Comparison of ENCODE assay signal across 8 mouse cellular contexts in genomic region chr8:3221047-3221959, GRCm38 (mm10). TPM values are rescaled to one million over a fixed set of nuclear protein-coding genes. Genes with fewer than 3 reads are reported as not detected.
DNase-seq lines count a peak whose midpoint lies in the region; ATAC-seq and TF ChIP-seq lines count a peak whose summit lies in the region.

No protein-coding gene starts in this region.

- peak; percentile 39 for TF ChIP-seq POLR2A in myocyte (IDR thresholded peaks at IDR 0.05; ENCODE audit: insufficient read length, low read depth)

- peak overlapping the region; percentile 78 for H3K4me2 ChIP-seq in heart, embryonic 14.5 days (ENCODE audit: low read length)
- H3K4me2 ChIP-seq in liver, embryonic 11.5 days, result peak overlapping the region; percentile 80
- H3K4me2 ChIP-seq in myocyte (ENCODE audit: low read depth), result peak overlapping the region; percentile 95

- under 1% methylated on average over 43 of the region's 43 CpGs for WGBS in heart, embryonic 14.5 days
- WGBS in liver, embryonic 11.5 days, result 1% methylated on average over 43 of the region's 43 CpGs

- no peaks in the 10 kb centered on the region for H3K9me3 ChIP-seq in heart, embryonic 14.5 days (ENCODE audit: control insufficient read depth, low read length)
- H3K9me3 ChIP-seq in liver, embryonic 11.5 days (ENCODE audit: control insufficient read depth, low read length), result no peaks in the 10 kb centered on the region

- no peaks in the 10 kb centered on the region for H3K27me3 ChIP-seq in heart, embryonic 14.5 days (ENCODE audit: control insufficient read depth, insufficient read depth, low read length)
- H3K27me3 ChIP-seq in liver, embryonic 11.5 days (replicated peaks; ENCODE audit: control insufficient read depth, insufficient read depth, low read length), result no peaks in the 10 kb centered on the region
- no peaks in the 10 kb centered on the region for H3K27me3 ChIP-seq in myocyte (ENCODE audit: control insufficient read depth, insufficient read depth, insufficient read length)

- no peaks in the 10 kb centered on the region for H3K79me2 ChIP-seq in myocyte (ENCODE audit: control insufficient read depth, insufficient read depth)

- H3K9ac ChIP-seq in heart, embryonic 14.5 days (ENCODE audit: low read length), result peak overlapping the region; percentile 79
- peak overlapping the region; percentile 69 for H3K9ac ChIP-seq in liver, embryonic 11.5 days (ENCODE audit: low read depth, low read length)

- H3K27ac ChIP-seq in heart, embryonic 14.5 days (replicated peaks in 1 of 2; ENCODE audit: control insufficient read depth in 1 of 2, insufficient read depth in 1 of 2, low read depth in 2 of 2, low read length in 2 of 2), result peak overlapping the region; percentile 95 to 96
- H3K27ac ChIP-seq in liver, embryonic 11.5 days (ENCODE audit: low read depth, low read length), result peak overlapping the region; percentile 79

- H3ac ChIP-seq in myocyte (ENCODE audit: control insufficient read depth, insufficient read length), result no peak overlapping the region

- H3K36me3 ChIP-seq in heart, embryonic 14.5 days (ENCODE audit: control insufficient read depth, insufficient read depth, low read length), result no peaks in the 10 kb centered on the region
- H3K36me3 ChIP-seq in liver, embryonic 11.5 days (ENCODE audit: control insufficient read depth, insufficient read depth, low read length), result no peaks in the 10 kb centered on the region
- H3K36me3 ChIP-seq in myocyte (ENCODE audit: control insufficient read depth, insufficient read depth), result no peaks in the 10 kb centered on the region

- peaks cover 17 to 48% of the 10 kb centered on the region in 2 experiments for H3K4me1 ChIP-seq in heart, embryonic 14.5 days (ENCODE audit: control insufficient read depth in 2 of 2, insufficient read depth in 2 of 2, low read length in 2 of 2)
- H3K4me1 ChIP-seq in liver, embryonic 11.5 days (replicated peaks; ENCODE audit: control insufficient read depth, insufficient read depth, low read length), result peaks cover 22% of the 10 kb centered on the region

- ATAC-seq in heart, embryonic 14.5 days (ENCODE audit: insufficient number of reproducible peaks, insufficient read depth, low FRiP score, low read depth), result peak; percentile 98
- ATAC-seq in liver, embryonic 11.5 days (replicated peaks; ENCODE audit: low FRiP score), result peak; percentile 98

- peak overlapping the region; percentile 59 to 71 for H3K4me3 ChIP-seq in heart, embryonic 14.5 days (ENCODE audit: control insufficient read depth in 1 of 2, insufficient read depth in 1 of 2, low read depth in 1 of 2, low read length in 2 of 2)
- H3K4me3 ChIP-seq in liver, embryonic 11.5 days (ENCODE audit: low read depth, low read length), result peak overlapping the region; percentile 52
- H3K4me3 ChIP-seq in myocyte, result peak overlapping the region; percentile 35

- peak; percentile 77 to 83 for DNase-seq in CD8-positive naive resting alpha-beta T cell, adult 2 months (ENCODE audit: low read depth in 2 of 2, low spot score in 2 of 2)
- DNase-seq in c-Kit-negative CD71-positive TER-119-positive erythroid progenitor cells, embryonic 14.5 days (ENCODE audit: low read depth, low spot score), result peak; percentile 58
- peak; percentile 76 for DNase-seq in fibroblast of lung, adult 2 months (ENCODE audit: low read depth)
- DNase-seq in kidney, postnatal 10 days, result peak; percentile 95
- DNase-seq in liver, embryonic 11.5 days (ENCODE audit: low spot score), result peak; percentile 89
- peak; percentile 89 to 91 for DNase-seq in spleen, postnatal 4 days (ENCODE audit: low spot score in 2 of 2)

TF ChIP-seq in myocyte, 11 proteins besides CTCF, POLR2A, EP300 and RAD21:
- no peak for TF ChIP-seq POLR2AphosphoS2 (IDR thresholded peaks at IDR 0.05; ENCODE audit: insufficient read length, low read depth)
- TF ChIP-seq CEBPB (IDR thresholded peaks at IDR 0.05; ENCODE audit: insufficient read depth, poor library complexity, severe bottlenecking), result no peak
- no peak for TF ChIP-seq E2F4 (IDR thresholded peaks at IDR 0.05; ENCODE audit: insufficient read depth)
- no peak for TF ChIP-seq MYOG (IDR thresholded peaks at IDR 0.05; ENCODE audit: control insufficient read depth in 1 of 3, insufficient read depth in 1 of 3, insufficient read length in 2 of 3, low read depth in 2 of 3)
- TF ChIP-seq REST (IDR thresholded peaks at IDR 0.05; ENCODE audit: insufficient read depth, insufficient read length), result no peak
- no peak for TF ChIP-seq MAX (IDR thresholded peaks at IDR 0.05; ENCODE audit: low read depth)
- no peak for TF ChIP-seq MYOD1 (IDR thresholded peaks at IDR 0.05; ENCODE audit: control insufficient read depth in 1 of 3, insufficient read length in 2 of 3, low read depth in 2 of 3)
- TF ChIP-seq TCF3 (IDR thresholded peaks at IDR 0.05; ENCODE audit: insufficient read length, low read depth), result no peak
- no peak for TF ChIP-seq TCF12 (IDR thresholded peaks at IDR 0.05; ENCODE audit: insufficient read depth, poor library complexity, severe bottlenecking)
- TF ChIP-seq SRF (IDR thresholded peaks at IDR 0.05; ENCODE audit: control insufficient read depth, insufficient read length, low read depth), result no peak
- no peak for TF ChIP-seq USF1 (IDR thresholded peaks at IDR 0.05; ENCODE audit: low read depth)

RNA-seq across cellular contexts. Expression of gene Insr, which starts 58.1 kb away (rescaled TPM):
- polyA plus RNA-seq in heart, embryonic 14.5 days (2014; fragmentation: Nextera tagmentation; extraction: Ambion mirVana), result 56.9 and 59.0 TPM in 2 replicates
- polyA plus RNA-seq in liver, embryonic 11.5 days (2014; fragmentation: Nextera tagmentation; extraction: Ambion mirVana), result 26.5 and 34.5 TPM in 2 replicates
- polyA plus RNA-seq in myocyte (2012; fragmentation: generic; extraction: Trizol), result 4.6 TPM

Comparison
In these comparisons a context has a peak if more than half of its experiments do, and no peak if none do; other contexts are left out.
1. Peak in every context shown above with its lines: DNase-seq, ATAC-seq, H3K4me3 ChIP-seq and H3K27ac ChIP-seq.